Mouse (Mus musculus): ENCODE data around the gene Surf4. TPM values are rescaled to one million over a fixed set of nuclear protein-coding genes. Genes with fewer than 3 reads are reported as not detected.

Surf4 gene
- polyA plus RNA-seq, 1 experiment = 198 TPM

GRCm38 (mm10) chr2:26963923-26964723, 30.4 kb upstream of the Surf4 start, which contains the start of gene Rexo4:
Gene Rexo4, minus strand, starts transcription at chr2:26964386.
- WGBS = under 1% methylated on average over 50 of the region's 50 CpGs
- H3K4me1 ChIP-seq (ENCODE audit: control insufficient read depth, insufficient read depth, low read length) = peaks cover 8% of the 10 kb centered on the region; the same call in 1 of the 2 replicates
- no peaks in the 10 kb centered on the region for H3K36me3 ChIP-seq (ENCODE audit: control insufficient read depth, insufficient read depth, low read length)
- TF ChIP-seq CTCF (conservative IDR thresholded peaks at IDR 0.05; ENCODE audit: insufficient read depth, insufficient read length, low read depth, low read length) (no peak), POLR2A (IDR thresholded peaks at IDR 0.05; ENCODE audit: low read depth, low read length) (peak; percentile 72)
- peak within 1 kb of the TSS; percentile 99 for H3K27ac ChIP-seq (ENCODE audit: insufficient read depth, low read depth, low read length)
- DNase-seq = peak; percentile 96
- peak within 1 kb of the TSS; percentile 82 for H3K4me3 ChIP-seq (ENCODE audit: insufficient read depth, low read depth, low read length)
- H3K27me3 ChIP-seq (replicated peaks; ENCODE audit: control insufficient read depth, insufficient read depth, low read length) = no peaks in the 10 kb centered on the region

GRCm38 (mm10) chr2:26960756-26961155, 27.0 kb upstream of the Surf4 start:
- Histone ChIP-seq H3K27me3 (replicated peaks; ENCODE audit: control insufficient read depth, insufficient read depth, low read length) (no peaks in the 10 kb centered on the region), H3K27ac (ENCODE audit: insufficient read depth, low read depth, low read length) (no peak overlapping the region), H3K4me1 (ENCODE audit: control insufficient read depth, insufficient read depth, low read length) (peaks cover 16% of the 10 kb centered on the region; the same call in 1 of the 2 replicates), H3K4me3 (ENCODE audit: insufficient read depth, low read depth, low read length) (no peak overlapping the region), H3K36me3 (ENCODE audit: control insufficient read depth, insufficient read depth, low read length) (peaks cover 4% of the 10 kb centered on the region; the same call in 1 of the 2 replicates)
- TF ChIP-seq POLR2A (IDR thresholded peaks at IDR 0.05; ENCODE audit: low read depth, low read length) = no peak
- peak; percentile 58 for TF ChIP-seq CTCF (conservative IDR thresholded peaks at IDR 0.05; ENCODE audit: insufficient read depth, insufficient read length, low read depth, low read length)
- 38% methylated on average over 4 of the region's 4 CpGs for WGBS
- DNase-seq = peak; percentile 48

GRCm38 (mm10) chr2:26957488-26957859, 23.7 kb upstream of the Surf4 start:
- Histone ChIP-seq H3K36me3 (ENCODE audit: control insufficient read depth, insufficient read depth, low read length) (peaks cover 5% of the 10 kb centered on the region; the same call in 1 of the 2 replicates), H3K4me3 (ENCODE audit: insufficient read depth, low read depth, low read length) (no peak overlapping the region), H3K27ac (ENCODE audit: insufficient read depth, low read depth, low read length) (no peak overlapping the region), H3K4me1 (ENCODE audit: control insufficient read depth, insufficient read depth, low read length) (0 out of 2 replicates have a peak, but pooled peaks cover 8% of the 10 kb centered on the region), H3K27me3 (replicated peaks; ENCODE audit: control insufficient read depth, insufficient read depth, low read length) (no peaks in the 10 kb centered on the region)
- DNase-seq = peak; percentile 45
- TF ChIP-seq CTCF (conservative IDR thresholded peaks at IDR 0.05; ENCODE audit: insufficient read depth, insufficient read length, low read depth, low read length) = no peak
- TF ChIP-seq POLR2A (IDR thresholded peaks at IDR 0.05; ENCODE audit: low read depth, low read length) = no peak
- WGBS = 64% methylated on average over 2 of the region's 2 CpGs

DNA sequence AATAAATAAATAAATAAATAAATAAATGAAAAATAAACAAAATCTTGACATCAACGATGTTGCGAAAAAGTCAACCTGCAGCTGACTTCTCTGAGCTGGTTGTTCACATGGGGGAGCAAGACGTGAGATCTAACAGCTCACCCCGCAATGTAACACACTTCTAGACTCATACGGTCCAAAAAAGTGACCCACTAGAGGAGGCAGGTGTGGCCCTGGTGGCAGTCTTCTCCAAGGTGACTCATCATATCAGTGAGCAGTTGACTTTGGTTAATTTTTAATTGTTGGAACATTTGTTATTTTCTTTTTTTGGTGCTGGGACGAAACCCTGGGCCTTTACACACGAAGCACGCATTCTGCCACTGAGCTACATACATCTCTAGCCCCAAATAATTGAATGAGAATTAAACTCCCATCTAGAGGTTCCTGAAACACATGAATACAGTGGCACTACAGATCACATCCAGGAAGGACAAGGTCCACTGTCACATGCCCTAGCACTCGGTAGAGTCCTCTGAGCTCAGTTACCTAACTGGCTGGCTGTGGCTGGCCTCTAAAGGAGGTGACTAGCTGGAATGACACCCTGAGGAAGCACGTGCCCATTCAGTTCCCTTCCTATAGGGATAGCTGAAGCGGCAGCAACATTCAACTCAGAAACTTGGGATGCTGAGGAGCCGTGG, 23.2 kb upstream of the Surf4 start:
- Histone ChIP-seq H3K27me3 (replicated peaks; ENCODE audit: control insufficient read depth, insufficient read depth, low read length) (no peaks in the 10 kb centered on the region), H3K36me3 (ENCODE audit: control insufficient read depth, insufficient read depth, low read length) (peaks cover 5% of the 10 kb centered on the region; the same call in 1 of the 2 replicates), H3K4me3 (ENCODE audit: insufficient read depth, low read depth, low read length) (no peak overlapping the region), H3K4me1 (ENCODE audit: control insufficient read depth, insufficient read depth, low read length) (0 out of 2 replicates have a peak, but pooled peaks cover 8% of the 10 kb centered on the region), H3K27ac (ENCODE audit: insufficient read depth, low read depth, low read length) (no peak overlapping the region)
- WGBS = 68% methylated on average over 12 of the region's 12 CpGs
- TF ChIP-seq CTCF (conservative IDR thresholded peaks at IDR 0.05; ENCODE audit: insufficient read depth, insufficient read length, low read depth, low read length) (no peak), POLR2A (IDR thresholded peaks at IDR 0.05; ENCODE audit: low read depth, low read length) (no peak)
- DNase-seq = peak; percentile 51

DNA sequence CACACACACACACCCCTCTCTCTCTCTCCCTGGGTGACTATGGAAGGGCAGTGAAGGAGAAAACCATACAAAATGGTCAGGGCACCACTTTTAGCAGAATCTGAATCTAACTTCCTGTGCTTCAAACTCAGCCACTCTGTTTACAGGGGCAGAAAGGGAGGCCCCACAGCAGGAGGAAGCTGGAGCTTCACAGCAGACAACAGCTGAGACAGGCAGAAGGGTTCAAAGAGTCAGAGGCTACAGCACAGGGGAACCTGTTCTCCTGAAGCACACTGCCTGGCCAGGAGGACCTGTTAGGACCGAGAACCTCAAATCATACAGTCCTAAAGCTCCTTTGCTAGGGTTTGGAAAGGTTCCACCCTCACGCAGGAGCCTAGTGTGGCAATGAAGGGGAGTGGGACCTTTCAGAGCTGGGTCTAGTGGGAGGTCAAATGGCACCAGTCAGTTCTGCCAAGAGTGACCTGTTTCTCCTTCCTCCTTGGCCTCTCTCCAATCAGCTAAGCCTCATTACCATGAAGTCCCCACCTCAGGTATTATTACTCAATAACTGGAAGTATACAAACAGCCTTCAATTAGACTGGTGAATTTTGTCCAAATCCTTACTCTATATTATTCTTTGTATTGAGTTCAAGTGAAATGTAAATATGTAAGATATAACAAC, 21.1 kb upstream of the Surf4 start:
- H3K27ac ChIP-seq (ENCODE audit: insufficient read depth, low read depth, low read length) = no peak overlapping the region
- no peak for TF ChIP-seq CTCF (conservative IDR thresholded peaks at IDR 0.05; ENCODE audit: insufficient read depth, insufficient read length, low read depth, low read length)
- no peak for TF ChIP-seq POLR2A (IDR thresholded peaks at IDR 0.05; ENCODE audit: low read depth, low read length)
- peaks cover 5% of the 10 kb centered on the region; the same call in 1 of the 2 replicates for H3K36me3 ChIP-seq (ENCODE audit: control insufficient read depth, insufficient read depth, low read length)
- WGBS = 61% methylated on average over 2 of the region's 2 CpGs
- no peaks in the 10 kb centered on the region for H3K27me3 ChIP-seq (replicated peaks; ENCODE audit: control insufficient read depth, insufficient read depth, low read length)
- DNase-seq = no peak
- H3K4me3 ChIP-seq (ENCODE audit: insufficient read depth, low read depth, low read length) = no peak overlapping the region
- 0 out of 2 replicates have a peak, but pooled peaks cover 8% of the 10 kb centered on the region for H3K4me1 ChIP-seq (ENCODE audit: control insufficient read depth, insufficient read depth, low read length)

DNA sequence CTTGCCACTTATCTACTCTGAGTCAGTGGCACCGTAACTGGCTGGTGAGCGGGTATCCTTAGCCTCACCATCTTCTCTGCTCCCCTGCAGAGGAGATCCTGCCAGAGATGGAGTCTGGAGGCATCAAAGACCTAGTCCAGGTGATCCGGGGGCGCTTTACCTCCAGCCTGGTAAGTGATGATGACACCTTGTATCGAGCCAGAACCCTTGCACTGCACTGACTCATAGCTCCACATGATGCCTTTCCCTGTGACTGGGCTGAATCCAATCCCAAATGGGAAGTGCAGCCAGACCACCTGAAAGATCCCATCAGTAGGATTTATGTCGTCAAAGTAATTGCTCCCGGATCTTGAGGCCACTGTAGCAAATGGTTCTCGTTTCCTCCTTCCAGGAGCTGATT, 19.1 kb upstream of the Surf4 start:
- 0 out of 2 replicates have a peak, but pooled peaks cover 8% of the 10 kb centered on the region for H3K4me1 ChIP-seq (ENCODE audit: control insufficient read depth, insufficient read depth, low read length)
- peaks cover 5% of the 10 kb centered on the region; the same call in 1 of the 2 replicates for H3K36me3 ChIP-seq (ENCODE audit: control insufficient read depth, insufficient read depth, low read length)
- 73% methylated on average over 8 of the region's 8 CpGs for WGBS
- H3K4me3 ChIP-seq (ENCODE audit: insufficient read depth, low read depth, low read length) = no peak overlapping the region
- no peak overlapping the region for H3K27ac ChIP-seq (ENCODE audit: insufficient read depth, low read depth, low read length)
- no peaks in the 10 kb centered on the region for H3K27me3 ChIP-seq (replicated peaks; ENCODE audit: control insufficient read depth, insufficient read depth, low read length)
- TF ChIP-seq CTCF (conservative IDR thresholded peaks at IDR 0.05; ENCODE audit: insufficient read depth, insufficient read length, low read depth, low read length) = no peak
- no peak for TF ChIP-seq POLR2A (IDR thresholded peaks at IDR 0.05; ENCODE audit: low read depth, low read length)
- DNase-seq = no peak

Data from kidney, adult 2 months (tissue).